Mouse (Mus musculus) urinary bladder, adult 2 months (tissue): ENCODE measurements around the gene Cst11. TPM values are rescaled to one million over a fixed set of nuclear protein-coding genes. Genes with fewer than 3 reads are reported as not detected.
"Not testable (repeated sequence)": the region's sequence is repeated elsewhere in the genome, so short reads cannot be mapped to it uniquely, and the experiment has no call there.

ENCODE experiments used
- DNase-seq: peaks from one replicate; pipeline ENCODE4 v3.0.0; 2022; ENCODE audit warnings: low spot score
- polyA plus RNA-seq: library from polyadenylated mRNA; depleted of rRNA; stranded (reverse); fragments of >200 nt; gene quantifications from 2 replicates; pipeline ENCODE4 v1.2.3, GENCODE M21; 2012; rRNA removed

Gene Cst11
- not detected in 2 replicates for polyA plus RNA-seq

DNA sequence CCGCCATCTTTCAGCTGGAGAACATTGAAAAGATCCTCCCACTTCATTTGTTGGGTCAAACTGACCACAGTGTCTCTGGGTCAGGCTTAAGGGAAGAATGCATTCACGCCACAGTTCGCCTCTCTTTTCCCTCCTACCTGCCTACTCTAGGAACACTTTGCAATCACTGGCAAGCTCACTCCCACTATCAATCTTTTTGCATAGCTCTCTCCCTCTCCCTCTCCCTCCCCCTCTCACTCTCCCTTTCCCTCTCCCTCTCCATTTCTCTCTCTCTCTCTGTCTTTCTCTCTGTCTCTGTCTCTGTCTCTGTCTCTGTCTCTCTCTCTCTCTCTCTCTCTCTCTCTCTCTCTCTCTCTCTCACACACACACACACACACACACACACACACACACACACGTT lies at the start of gene Cst11:
Gene Cst11 (minus strand): TSS at position 101 of the 400 bp plus-strand sequence.
- not testable (repeated sequence) for DNase-seq

DNA sequence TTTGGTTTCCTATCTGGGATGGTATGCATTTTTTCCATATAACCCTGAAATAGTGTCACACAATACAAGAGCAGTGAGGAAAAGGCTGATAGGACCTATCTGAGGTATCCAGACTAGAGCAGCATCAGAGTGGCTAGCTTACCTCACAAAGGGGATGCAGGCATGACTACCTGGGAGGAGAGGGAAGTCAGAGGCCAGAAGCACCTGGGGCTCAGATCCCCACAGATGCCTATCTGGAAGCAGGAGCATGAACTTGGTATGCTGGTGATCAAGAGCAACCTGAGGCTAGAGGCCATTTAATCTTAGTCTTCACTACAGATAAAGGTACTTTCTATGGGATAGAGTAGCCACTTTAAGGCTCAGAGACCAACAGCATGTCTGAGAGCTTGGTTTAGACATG lies 48.6 kb upstream of the Cst11 start, which contains the start of gene Cst13:
Gene Cst13 (plus strand): TSS at position 173 of the 400 bp plus-strand sequence.
- no peak for DNase-seq

DNA sequence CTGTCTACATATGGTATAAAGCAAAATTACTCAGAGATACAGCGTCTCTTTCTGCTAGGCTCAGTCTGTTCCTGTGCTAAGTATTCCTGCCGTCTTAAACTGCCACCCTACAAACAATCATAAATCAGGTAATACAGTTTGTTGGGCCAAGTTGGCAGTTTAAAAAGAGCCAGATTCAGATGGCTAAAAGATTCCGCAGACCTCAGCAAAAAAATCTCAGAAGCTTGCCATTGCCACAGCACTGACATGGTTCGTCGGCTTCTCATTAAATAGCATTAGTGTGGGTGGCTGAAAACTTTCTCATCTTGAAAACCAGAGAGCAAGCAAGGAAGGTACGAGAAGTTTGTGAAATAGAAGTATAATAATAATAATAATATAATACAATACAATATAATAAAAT lies 35.4 kb upstream of the Cst11 start:
- DNase-seq: no peak

DNA sequence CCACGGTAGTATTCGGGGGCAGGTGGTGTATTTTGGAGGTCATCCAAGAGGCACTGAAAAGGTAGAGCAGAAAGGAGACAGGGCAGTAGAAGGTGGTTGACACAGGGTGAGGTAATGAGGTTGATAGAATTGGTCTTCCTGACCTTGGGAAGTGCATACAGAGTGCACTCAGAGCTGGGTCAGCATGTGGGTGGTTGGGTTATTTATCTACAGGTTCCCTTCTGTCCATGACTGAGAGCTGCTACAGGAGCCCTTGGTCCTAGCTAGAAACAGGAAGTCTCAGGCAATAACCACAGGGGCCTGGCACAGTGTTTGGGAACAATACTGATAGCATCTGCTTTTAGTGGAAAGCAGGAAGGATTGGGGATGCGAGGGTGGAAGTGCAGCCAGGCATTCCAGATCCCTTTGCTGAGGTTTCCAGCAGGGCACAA lies 30.2 kb upstream of the Cst11 start:
- no peak for DNase-seq

DNA sequence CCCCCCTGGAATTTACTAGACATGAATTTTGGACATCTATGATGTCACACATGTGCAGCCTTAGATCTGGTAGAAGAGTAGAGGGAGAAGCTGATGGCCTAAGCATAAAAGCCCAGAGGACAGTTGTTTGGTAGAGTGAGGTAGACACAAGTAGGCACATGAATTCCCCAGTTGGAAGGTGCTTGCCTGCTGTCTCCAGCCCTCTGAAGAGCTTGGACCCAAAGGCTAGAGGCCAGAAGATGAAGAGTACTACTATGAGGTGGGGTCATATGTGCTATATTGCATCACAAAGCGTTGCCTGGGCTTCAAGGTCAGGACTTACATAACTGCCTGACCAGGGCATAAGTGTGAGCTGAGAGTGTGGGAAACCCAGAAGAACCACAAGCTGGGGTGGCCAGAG lies 27.2 kb upstream of the Cst11 start, which contains the start of gene Cst8:
Gene Cst8 (plus strand): TSS at position 301 of the 400 bp plus-strand sequence.
- DNase-seq: no peak

DNA sequence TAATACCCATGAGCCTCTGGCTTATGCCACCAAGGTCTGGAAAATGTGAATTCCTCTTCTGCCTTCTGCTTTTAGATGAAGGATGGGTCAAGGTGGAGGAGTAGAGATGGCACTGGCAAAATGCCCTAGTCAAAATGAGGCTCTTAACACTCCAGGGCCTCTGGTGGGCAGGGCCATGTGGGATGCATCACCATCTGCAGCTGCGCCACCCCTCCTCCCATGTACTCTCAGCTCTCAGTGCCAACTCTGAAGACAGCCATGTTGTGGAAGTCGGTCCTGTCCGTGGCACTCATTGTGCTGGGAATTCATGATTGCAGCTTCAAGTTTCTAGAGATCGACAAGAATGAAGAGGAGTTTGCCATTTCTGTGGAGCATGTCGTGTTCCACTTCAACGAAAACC lies 17.8 kb upstream of the Cst11 start, which contains the start of gene Cst12:
Gene Cst12 (plus strand): TSS at position 220 of the 400 bp plus-strand sequence.
- no peak for DNase-seq

DNA sequence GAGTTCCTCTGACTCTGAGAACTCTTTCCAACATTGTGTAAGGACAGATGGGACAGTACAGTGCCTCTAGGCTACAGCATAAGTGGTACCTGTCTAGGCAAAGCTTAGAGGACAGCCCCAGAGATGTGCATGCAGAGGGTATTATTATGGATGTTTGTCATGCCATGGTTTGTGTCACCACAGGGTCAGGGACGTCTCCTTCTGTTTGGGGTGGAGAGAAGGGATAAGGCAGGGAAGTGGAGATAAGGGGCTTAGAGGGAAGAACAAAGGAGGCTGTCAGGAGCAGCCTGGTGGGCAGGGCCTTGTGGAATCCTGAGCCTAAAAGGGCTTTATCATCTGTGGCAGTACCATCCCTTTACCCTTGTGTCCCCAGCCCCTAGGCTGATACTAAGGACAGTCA lies 10.4 kb upstream of the Cst11 start, which contains the start of gene 8030411F24Rik:
Gene 8030411F24Rik (plus strand): TSS at position 301 of the 400 bp plus-strand sequence.
- no peak for DNase-seq

DNA sequence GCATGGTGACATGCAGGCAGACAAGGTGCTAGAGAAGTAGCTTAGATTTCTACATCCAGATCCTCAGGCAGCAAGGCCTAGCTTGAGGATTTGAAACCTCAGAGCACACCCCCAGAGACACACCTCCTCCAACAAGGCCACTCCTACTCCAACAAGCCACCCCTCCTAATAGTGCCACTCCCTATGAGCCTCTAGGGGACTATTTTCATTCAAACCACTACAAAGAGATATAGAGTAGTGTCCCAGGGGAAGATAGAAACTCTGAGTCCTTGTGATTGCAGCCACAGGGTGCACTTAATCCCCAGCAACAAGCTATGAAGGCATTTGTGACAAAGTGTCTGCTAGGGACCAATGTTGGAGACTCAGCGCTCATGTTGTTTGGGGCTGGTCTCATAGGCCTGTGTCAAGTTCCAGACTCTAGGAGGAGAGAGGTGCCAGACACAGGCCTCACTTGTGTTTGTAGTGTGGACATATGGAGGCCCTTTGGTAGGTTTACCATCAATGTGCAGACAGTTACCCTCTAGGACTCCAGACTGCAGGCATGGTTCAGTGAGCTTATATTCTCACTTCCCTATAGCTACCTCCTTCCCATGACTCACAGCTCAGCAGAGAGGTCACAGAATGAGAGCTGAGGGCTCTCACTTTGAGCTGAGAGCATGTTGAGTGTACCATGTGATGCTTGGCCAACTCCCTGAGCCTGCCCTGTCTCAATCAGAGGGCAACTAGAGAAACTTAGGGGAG lies 7.5 kb downstream of the Cst11 start:
- no peak for DNase-seq

DNA sequence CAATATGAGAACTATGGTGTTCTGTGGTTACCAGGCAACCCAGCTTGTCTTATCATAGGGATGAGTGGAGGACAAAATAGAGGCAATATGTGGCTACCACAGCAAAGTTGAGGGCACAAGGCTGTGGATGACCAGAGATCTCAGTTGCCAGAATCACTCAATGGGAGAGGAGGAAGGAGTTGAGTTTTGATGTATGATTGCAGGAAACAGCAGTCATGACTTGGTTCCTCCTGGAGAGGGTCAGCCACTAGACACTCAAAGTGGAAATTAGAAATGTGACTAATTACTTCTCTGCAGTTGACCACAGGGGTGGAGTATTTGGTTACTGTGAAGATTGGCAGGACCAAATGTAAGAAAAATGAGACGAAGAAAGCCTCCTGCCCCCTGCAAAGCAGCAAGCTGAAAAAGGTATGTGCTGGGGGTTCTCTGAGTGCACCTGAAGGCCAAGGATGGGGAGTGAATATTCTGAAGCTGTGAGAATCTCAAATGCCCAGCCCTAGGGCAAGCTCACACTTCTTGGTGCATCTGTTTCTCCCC lies 16.9 kb downstream of the Cst11 start:
- no peak for DNase-seq

DNA sequence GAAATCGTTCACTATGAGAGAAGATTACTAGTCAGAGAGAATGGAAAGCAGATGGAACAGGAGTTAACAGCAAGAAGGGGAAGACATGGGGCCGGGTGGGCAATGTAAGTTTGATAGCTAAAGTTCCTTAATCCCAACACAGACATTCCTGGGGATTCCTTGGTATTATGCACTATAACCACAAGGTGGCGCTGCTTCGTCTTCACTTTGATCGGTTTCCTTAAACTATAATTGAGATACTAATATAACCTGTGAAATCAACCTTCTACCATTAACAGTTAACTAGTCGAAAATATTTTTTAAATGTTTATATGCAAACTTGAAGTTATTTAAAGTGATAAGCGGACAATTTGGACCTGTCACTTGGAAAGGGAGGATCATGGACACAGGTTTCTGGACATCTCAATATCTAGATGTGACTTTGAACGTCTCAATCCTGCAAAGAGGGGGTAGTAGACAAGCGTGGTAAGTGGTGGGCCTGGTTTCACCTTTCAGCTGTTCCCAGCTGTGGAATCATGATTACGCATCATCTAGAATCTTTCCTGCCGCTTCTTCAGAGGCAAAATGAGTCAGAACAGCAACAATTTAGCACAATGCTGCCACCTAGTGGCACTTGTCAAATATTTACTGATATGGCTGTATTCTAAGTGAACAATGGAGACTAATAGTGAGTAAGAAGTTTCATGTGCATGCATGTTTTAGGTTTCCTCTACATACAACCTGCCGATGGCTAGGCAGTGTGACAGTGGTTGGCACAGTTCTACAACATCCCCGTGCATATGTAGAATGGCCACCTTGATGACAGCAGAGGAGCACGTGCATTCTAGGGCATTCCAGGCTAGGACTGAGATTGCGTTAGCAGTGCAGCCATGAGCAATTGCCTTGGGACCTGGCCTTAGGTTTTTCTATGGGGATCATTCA lies 19.1 kb downstream of the Cst11 start:
- DNase-seq: peak; percentile 23

DNA sequence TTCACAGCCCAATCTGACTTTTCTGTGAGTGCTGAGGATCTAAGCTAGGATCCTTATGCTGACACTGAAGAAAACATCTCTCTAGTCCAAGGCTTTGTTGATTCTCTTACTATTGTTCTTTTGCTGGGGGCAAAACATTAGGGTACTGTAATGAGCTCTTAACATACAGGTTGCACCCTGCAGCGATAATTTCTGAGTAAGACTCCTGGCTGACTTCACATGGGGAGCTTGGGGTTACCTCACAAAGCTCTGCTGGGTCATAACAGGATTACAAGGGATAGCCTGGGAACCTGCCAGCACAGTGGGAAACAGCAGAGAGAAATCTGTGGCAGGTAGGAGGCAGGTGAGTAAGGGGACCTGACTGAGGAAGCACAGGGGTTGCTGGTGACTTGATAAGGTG lies 21.2 kb downstream of the Cst11 start, which contains the start of gene Cstl1:
Gene Cstl1 (plus strand): TSS at position 301 of the 400 bp plus-strand sequence.
- no peak for DNase-seq

DNA sequence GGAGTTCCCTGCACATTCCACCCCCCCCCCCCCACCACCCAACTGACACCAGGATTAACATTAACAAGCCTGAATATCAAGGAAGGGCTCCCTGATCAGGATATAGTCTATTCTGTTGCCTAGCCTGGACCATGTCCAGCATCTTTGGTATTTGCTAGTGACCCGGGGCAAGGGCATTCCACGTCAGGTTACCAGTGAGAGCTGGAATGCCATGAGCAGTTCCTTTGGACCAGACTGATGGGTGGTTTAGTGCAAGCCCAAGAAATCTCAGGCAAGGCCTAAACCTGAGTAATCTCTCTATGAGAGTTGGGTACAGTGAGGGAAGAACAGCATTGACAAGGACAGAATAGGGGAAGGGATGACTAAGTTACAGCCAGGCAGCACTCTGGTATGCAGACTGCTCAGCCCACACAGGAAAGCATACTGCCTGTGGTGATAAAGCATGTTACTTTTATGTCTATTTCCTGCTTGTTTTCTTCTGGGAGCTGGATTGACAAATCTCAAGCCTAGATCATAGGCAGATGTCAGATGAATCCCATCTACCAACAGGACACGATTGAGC lies 27.4 kb downstream of the Cst11 start:
- DNase-seq: no peak

DNA sequence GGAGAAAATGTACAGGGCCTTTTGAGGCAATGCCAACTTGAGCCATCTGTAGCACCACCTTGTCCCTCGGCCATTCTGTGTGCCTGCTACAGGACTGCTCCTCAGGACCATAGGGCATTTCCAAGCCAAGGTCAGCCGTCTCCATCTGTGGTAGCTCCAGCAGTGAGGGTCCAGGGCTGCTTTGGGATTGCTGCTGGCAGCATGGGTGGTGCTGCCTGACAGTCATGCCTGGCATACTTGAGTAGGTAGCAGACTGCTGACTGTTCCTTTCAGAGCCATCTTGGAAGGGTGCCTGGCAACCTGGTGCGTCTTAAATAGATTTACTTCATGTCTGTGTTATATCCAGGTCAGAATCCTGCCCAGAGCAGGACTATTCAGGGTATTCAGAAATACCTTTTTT lies 28.3 kb downstream of the Cst11 start:
- DNase-seq: no peak

DNA sequence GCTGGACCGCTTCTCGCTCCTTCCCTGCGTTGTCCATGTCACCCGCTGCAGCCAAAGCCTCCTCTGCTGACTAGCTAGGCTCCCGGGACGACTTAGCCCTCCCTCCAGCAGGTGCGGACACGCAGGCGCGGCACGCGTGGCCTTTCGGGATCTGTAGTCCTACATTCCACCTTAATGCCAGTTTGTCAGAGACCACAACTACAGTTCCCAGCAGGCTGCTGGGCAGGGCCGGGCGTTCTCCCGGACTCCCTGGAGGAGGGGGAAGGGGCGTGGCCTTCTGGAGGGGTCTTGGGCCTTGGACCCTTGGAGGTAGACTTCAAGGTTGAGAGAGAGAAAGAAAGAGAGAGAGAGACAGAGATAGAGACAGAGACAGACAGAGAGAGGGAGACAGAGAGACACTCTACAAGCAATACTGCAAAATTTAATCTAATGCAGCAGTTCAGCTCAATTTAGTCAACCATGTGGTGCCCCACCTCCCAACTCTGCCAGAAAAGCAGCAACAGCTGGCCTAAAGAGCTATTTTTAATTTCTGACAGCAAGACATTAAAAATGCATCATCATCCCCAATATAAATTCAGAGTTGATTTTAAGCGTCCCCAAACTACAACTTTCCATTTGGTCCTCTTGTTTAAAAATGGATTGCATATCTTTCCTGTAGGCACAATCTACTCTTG lies 38.8 kb downstream of the Cst11 start, which contains the start of gene Napb:
Gene Napb (minus strand): TSS at position 141 of the 674 bp plus-strand sequence.
- DNase-seq: peak; percentile 81

DNA sequence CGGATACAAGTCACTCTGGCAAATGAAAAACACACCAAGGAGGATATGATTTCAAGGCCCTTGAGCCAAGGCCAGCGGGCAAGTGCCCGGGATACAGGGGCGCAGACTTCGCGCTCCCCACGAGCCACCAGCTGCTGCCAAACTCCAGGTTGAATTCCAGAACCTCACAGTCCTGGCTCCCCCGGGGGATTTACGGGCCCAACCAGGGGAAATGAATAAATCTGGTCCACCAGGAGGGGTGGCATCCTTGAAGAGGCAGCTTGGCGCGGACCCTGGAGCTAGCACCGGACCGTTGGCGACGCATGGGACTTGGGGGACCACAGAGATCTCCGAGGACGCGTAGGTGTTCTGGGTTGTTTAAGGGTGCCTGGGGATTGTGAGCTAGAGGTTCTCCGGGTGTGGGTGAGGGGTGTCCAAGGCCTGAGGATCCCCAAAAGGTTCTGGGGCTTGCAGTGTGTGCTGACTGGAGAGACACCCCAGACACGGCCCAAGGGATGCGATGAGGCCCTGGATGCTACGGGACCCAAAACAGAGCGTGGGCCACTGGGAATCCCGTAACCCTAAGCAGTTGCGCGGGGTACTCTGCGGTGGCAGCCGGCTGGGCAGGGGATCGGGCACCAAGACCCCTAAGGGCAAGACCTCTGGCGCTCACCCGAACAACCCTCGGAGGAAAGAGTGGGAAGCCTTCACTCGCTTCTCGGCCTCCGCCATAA lies 39.5 kb downstream of the Cst11 start:
- DNase-seq: no peak

DNA sequence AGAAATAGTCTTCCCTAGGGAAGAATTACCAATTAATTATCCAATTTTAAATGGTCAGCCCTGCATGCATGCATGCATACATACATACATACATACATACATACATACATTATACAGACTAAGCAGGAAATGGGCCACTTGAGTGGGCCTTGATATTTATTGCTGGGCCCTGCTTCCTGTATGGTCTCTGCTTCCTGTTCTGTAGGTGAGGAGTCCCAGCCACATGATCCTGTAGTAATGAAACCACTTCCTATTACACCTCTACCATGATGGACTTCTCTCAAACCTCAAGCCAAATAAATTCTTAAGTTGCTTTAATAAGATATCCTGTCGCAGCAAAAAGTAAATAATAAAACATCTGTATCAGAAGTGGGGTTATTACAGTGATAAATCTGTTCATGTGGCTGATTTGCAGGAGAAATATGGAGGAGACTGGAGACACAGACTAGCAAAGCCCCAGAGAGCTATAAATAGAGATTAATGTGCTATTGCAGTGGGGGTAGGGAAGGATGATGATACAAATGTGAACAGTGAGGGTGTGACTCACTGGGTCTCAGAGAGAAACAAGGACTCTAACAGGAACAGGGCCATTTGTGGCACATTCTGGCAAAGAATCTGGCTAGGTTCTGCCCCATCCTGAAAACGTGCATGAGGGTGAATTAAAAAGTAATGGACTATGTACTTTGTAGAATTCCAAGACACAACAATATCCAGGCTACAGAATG lies 51.9 kb downstream of the Cst11 start:
- no peak for DNase-seq
